Mouse (Mus musculus) v-Abl transformed pro-B cells (cell line): Measurements from ENCODE around the gene Efnb1.

Experiments
- in situ Hi-C, 2 experiments: fragments of 400-800 bp; cut with MboI; formaldehyde crosslinking; loops; one replicate each; pipeline ENCODE4 v1.15.1; 2025; ENCODE audit not compliant: unreplicated experiment in 2 of 2

Efnb1 gene

DNA sequence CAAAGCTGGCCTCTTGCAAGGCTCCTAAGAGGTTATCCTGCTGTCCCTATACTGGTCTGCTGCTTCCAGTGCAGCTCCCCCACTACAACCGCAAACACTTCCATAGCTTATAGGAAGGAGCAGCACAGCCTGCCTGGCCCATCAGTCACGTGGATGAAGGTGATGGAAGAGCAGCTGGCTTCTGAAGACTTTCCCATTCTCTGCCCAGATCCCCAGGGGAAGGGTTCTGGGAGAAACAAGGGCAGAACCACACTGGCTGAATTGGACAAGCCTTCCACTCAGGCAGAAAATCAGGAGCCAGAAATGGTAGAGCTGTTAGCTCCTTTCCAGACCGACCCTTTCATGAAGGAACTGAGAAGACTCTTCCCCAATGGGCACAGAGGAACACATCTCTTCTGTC lies 16.2 kb downstream of the Efnb1 start:
- in situ Hi-C loops: no loop called here

DNA sequence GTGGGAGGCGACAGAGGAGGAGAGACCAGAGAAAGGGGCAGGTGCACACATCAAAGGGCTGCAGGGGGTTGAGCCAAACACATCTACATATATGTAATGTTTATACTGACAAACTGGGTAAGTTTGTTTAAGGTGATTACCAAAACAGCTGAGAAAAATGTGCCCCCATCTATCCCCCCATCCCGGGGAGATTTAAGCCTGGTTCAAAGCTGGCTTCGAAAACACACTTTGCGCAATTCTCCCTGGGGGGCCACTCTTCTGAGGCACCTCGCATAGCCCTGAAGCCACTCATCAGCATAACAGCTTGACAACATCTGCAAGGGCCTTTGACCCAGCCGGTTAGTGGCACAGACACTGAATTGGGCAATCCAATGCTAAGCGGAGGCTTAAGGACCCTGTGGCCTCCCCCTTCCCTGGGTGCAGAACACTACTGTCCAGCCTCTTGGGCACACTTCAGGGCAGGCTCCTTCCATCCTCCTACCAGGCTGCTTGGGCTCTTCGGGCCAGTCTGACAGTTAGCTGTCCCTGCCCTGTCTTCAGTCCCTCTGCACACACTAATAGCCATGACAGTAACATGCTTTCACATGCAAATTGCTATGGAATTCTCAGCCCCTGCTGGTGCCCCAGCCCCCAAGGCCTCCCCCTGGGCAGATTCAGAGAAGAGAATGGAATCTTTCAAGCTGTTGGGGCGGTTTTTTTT lies 16.8 kb downstream of the Efnb1 start:
- in situ Hi-C loops: no loop called here

DNA sequence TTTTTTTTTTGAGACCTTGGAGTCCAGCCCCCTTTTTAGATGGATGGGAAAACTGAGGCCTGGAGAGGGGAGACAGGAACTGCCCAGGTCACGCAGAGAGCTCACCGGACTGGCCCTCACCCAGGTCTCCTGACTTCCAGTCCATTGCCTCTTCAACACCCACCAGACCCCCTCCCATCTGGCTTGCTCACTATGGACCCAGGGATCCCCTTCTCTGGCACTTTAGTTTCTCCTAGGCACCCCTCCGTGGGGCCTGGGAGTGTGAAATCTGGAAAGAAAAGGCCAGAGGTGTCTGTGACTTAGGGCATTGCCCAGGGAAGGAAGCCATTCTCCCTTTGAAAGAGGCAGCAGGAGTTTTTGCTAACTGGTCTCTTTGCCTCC lies 17.3 kb downstream of the Efnb1 start:
- in situ Hi-C loops: no loop called here

DNA sequence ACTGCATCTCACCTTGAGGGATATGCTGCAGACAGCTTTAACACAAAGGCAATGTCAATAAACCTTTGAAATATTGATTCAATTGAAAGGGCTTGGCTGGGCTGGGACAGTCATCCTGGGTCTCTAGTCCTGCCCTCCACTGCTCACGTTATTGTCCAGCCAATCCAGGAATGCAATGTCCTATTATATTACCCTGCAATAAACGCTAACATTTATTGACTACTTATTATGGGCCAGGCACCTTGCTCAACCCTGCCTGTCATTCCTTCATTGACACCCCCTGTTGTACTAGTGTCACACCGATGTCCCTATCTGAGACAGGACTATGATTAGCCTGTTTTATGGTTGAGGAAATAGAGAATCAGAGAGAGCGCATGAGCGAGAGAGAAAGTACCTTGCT lies 18.4 kb downstream of the Efnb1 start:
- in situ Hi-C loops: no loop called here

DNA sequence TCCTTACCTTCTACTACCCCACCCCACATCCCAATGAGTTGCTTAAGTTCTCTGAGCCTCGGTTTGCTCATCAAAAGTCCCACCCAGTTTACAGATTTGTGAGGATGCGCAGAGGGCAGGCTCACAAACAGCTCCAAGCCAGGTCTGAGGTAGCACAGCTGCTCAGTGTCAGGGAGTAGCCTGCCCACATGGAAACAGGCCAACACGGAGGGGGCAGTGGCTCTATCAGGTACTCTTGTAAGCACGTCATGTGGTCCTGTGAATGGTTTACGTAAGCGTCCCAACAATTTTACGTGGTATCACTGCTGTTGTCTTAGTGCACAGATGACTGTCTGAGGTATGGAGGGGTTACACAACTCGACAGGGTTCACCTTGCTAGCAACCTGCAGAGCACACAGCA lies 23.1 kb downstream of the Efnb1 start:
- in situ Hi-C loops: no loop called here

DNA sequence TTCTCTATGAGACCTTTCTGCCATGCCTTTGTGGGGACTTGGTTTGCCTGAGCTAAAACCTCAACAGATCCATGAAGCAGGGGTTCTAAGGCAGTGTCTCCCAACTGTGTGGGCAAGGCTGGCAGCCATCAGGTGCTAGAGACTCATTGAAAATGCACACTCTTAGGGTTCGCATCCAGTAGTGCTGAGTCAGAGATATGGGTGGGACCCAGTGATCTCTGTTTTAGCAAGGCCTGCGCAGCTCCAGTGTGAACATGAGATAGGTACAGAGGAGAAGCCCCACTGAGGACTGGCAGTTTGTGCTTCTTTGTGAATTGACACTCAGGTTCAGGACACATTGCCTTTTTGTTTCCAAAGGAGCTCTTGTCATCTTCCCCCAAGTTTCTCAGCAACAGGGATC lies 28.2 kb downstream of the Efnb1 start:
- in situ Hi-C loops: no loop called here

DNA sequence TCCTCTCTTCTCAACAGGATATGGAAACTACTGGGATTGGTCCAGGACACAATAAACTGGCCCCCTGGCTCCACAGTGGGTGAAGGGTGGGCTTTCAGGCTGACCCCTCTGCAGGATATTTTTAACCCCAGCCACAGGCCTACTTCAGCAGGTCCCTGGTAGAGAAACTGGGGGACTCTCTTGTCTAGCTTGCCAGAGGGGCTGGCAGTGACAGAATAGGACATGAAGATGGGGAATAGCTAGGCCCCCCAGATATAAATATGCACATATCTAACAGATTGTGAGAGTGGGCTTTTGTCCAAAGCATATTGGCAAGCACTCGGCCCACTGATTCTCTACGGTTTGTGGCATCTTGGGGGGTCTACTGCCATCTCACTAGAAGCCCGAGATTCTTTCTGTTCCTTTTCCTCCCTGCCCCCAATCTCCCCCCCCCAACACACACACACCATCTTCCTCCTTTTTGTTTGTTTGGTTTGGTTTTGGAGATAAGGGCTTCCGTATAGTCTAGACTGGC lies 29.0 kb downstream of the Efnb1 start:
- in situ Hi-C loops: no loop called here

DNA sequence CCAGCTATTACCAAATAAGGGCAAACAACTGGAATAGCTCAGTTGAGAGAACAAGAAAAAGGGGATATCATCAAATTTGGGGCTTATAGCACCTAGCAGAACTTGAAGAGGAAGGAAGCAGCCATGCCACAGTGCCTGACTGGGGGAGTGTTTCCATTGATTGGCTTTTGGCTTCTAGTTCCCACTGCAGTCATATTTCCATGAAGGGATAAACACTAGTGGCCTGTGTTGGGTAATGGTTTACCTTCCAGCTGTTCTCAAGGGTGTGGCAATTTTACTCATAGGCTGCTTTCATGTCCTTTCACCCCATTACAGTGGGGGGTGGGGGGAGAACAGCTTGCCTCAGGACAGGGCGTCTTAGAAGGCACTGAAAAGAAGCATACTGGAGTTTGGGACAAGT lies 31.1 kb downstream of the Efnb1 start:
- in situ Hi-C loops: no loop called here

DNA sequence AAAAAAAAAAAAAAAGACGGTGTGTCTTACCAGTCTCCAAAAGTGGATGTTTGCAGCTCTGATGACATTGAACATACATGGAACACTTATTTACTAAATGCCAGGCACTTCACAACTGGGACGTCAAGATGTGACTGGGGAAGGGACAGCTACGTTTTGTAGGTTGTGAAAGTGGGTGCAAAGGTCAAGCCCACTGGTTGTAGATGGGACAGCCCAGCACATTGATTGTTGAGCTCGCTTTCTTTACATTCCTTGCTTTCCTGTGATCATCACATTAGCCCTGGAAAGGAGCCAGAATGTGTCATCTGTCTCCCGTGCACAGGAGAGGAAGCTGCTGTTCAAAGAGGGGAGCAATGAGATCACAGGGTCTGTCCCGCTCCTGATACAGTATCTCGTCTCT lies 31.6 kb downstream of the Efnb1 start:
- in situ Hi-C loops: no loop called here

DNA sequence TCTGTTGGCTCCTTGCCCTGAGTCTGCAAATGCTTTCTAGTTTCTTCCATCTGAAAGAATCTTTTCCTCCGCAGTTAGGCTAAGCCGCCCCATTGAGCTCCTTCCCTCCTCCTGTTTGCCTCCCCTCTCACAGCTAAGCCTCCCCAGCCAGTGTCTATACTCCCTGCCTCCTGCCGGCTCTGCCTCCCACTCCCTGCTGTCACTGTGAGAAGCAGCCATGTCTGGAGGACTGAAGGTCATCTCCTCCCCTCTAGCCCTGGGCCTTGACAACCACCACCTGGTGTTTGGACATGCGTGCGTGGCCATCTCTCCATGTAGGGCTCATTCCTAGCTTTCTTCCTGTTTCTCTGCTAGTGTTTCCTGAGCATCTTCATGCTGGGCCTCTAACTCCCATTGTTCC lies 36.4 kb downstream of the Efnb1 start:
- in situ Hi-C loops: no loop called here

DNA sequence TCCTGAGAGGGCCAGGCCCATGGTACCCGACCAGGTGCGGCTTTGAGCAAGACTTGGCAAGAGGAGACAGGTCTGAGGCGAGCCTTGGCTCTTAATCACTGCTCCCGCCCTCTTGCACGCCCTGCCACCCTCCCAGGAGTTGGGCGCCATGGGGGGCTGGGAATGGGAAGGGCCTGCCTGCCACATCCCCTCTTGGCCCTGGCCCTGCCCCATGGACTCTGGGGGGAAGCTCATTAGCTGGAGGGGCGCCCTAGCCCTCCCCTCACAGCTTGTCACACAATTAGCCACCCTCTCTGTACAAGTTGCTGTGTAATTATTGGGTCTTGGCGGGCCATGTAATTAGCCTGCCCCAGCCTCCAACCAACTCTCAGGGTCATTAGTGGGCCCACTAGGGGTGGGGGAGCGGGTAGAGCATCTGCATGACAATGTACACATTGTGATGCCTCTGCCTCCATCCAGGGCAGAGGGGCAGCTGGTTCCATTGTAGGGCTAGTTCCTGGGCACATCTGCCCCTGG lies 49.2 kb downstream of the Efnb1 start:
- in situ Hi-C loops: no loop called here

DNA sequence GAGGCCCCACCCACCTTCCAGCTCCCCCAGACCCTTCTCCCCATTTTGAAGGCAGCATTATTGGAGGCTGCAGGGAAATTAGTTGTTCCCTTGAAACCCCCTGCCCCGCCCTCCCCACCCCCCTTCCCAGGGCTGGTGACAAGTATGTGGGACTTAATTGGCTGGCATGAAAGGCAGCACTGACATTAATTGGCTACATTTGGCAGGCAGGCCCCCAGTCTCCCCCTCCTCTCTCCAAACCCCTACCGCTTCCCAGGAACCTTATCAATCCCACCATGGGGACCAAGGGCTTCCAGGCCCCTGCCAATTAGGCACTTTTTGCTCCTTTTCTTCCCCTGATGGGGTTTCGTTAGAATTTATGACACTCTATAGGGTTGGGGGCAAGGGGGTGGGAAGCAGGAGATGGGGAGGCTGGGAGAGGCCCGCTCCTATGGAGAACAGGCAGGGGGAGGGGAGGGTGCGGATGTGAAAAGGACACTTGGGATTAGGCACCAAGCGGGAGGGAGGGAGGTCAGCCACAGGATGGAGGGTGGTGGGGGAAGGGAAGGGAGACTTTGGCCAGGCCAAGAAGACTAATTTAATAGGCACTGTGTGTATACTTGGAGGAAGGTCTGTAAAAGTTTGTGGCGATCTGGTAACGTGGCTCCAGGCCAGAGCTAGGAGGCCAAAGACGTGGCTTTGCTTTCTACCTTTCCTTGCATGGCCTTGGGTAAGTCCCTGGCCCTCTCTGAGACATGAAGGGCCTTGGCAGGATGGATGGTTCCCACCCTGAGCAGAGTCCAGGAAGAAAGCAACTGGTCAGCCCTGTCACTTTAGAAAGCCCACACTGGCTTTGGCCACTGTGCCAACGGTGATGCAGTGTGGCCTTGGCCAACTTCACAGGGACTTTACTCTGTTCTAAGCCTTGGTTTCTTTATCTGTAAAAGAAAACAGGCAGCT lies 50.8 kb downstream of the Efnb1 start:
- in situ Hi-C loops: no loop called here

DNA sequence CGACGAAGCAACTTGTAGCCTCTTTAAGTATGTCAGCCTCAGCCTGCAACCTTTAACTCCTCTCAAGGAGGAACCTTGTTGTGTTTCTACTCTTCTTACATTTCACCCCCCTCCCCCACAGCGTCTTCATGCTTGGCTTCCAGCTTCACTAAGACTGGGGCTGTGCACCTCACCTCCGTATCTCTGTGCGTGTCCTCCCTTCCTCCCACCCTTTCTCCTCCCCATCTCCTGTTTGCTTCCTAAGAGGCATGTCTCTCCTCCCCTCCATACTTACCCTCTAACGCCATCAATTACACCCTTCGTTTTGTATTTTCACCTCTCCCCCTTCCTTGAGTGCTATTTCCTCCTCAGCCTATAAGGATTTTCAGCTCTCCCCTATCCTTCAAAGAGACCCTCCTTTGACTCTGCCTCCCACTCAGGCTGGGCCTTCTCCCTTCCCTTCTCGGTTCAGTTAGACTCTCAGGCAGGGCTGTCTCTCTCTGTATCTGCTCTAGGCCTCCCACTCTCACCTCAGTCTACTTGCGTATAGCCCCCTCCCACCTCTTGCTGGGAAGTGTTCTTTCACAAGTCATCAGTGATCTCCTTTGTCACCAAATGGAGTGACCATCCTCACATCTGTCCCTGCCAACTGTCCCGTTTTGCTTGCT lies 55.6 kb downstream of the Efnb1 start:
- in situ Hi-C loops: no loop called here

DNA sequence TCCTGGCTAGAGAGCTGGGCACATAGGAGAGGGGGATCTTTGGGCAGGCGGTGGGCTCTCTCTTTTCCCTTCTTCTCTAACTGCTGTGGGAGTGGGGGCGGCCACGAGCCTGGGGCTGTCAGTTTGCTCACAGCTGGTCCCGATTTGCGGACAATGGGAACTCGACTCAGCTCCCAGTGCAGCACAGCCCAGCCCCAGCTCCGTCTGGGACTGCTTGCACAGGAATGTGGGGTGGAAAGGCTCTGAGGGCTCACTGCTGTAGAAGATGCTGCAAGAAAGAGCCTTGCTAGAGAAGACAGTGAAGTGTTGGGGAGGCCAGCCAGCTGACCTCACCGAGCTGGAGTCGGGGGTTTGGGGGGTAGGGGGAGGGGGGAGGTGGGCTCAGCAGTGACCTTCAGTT lies 61.0 kb downstream of the Efnb1 start:
- in situ Hi-C loops: no loop called here

DNA sequence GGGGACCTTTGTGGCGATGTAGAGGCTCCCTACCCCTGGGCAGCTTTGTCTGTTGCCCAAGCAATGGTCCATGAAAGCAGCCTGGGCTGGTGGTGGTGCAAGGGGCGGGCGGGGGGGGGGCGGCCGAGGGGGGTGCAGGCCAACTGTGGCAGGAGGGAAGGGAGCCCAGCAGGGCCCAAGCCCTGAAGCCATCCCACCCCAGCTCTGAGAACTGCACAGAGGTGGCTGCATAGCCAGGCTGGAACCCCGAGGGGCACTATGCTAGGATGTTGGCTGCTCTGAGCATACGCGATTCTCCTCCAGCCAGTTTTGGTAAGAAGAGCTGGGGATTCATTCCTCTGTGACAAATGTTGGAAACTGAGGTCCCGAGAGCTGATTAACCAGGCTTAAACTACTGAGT lies 62.6 kb downstream of the Efnb1 start:
- in situ Hi-C loops: no loop called here
